Mouse (Mus musculus): ENCODE measurements at regions not wholly inside any gene's neighbourhood (a gene's known extent, or its start where the extent isn't known, plus 50 kb on each side); places are given as distances from the start of the nearest gene placed in this dataset.

- no peak for DNase-seq
These were observed 72.9 kb upstream of the Mkln1 start for GRCm38 (mm10) chr6:31325621-31326020.

GRCm38 (mm10) chr6:31330327-31330726 lies 68.2 kb upstream of the Mkln1 start:
- DNase-seq: no peak

- no peak for DNase-seq
These were observed 67.7 kb upstream of the Mkln1 start for GRCm38 (mm10) chr6:31330868-31331267.

GRCm38 (mm10) chr6:31332254-31332653 lies 66.3 kb upstream of the Mkln1 start:
- no peak for DNase-seq

GRCm38 (mm10) chr6:31332714-31333113 lies 65.8 kb upstream of the Mkln1 start:
- no peak for DNase-seq

- no peak for DNase-seq
These were observed 65.2 kb upstream of the Mkln1 start for GRCm38 (mm10) chr6:31333228-31333922.

- DNase-seq: no peak
These were observed 64.4 kb upstream of the Mkln1 start for GRCm38 (mm10) chr6:31334086-31334485.

- no peak for DNase-seq
These were observed 59.2 kb upstream of the Mkln1 start for GRCm38 (mm10) chr6:31339122-31339947.

GRCm38 (mm10) chr6:31339948-31340250 lies 58.6 kb upstream of the Mkln1 start:
- DNase-seq: no peak

- no peak for DNase-seq
These were observed 53.0 kb upstream of the Mkln1 start for GRCm38 (mm10) chr6:31345366-31346084.

- DNase-seq: no peak
These were observed 50.2 kb upstream of the Mkln1 start for GRCm38 (mm10) chr6:31348333-31348732.

Measured in thymus, adult 18-20 months (tissue).